Mouse (Mus musculus): ENCODE data around the gene Rab26. TPM values are rescaled to one million over a fixed set of nuclear protein-coding genes. Genes with fewer than 3 reads are reported as not detected.

The Rab26 gene
- polyA plus RNA-seq, 1 experiment from 2014 or later = 0.85 TPM

DNA sequence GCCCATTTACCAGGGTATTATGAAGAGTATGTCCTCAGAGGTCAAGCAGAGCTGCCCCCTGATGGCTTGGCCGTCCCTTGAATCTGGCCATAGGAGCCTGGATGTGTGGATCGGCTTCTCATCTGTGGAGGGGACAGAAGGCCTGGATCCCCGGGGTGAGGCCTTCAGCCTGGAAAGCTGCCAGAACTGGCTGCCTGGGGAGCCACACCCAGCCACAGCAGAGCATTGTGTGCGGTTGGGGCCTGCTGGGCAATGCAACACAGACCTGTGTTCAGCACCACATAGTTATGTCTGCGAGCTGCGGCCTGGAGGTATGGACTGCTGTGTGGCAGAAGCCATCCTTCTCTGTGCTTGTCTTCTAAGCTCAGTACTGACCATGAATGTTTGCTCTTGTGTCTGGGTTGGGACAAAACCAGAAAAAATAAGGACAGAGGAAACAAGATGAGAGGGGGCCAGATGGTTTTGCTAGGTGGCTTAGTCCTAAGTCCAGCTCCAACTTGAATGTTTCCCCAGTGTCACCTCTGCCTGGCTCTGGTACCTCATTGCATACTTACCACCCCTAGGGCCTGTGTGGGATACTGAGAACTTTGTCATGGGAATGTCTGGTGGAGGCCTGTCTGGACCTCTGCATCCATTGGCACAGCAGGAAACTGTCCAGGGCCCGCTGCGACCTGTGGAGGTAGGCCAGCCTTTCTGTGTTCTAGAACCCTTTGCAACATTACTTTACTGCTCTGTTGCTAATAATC is 33.2 kb upstream of the Rab26 start:
- WGBS = 29% methylated on average over 8 of the region's 8 CpGs
- peaks cover 26% of the 10 kb centered on the region for H3K36me3 ChIP-seq (ENCODE audit: control insufficient read depth, insufficient read depth, low read length)
- no peaks in the 10 kb centered on the region for H3K9me3 ChIP-seq (ENCODE audit: control insufficient read depth, low read length)
- H3K4me3 ChIP-seq (ENCODE audit: low read depth, low read length) = no peak overlapping the region
- H3K27me3 ChIP-seq (ENCODE audit: control insufficient read depth, insufficient read depth, low read length) = no peaks in the 10 kb centered on the region
- H3K4me2 ChIP-seq (replicated peaks; ENCODE audit: low read depth) = no peak overlapping the region
- peak; percentile 80 for ATAC-seq (ENCODE audit: low FRiP score, low TSS enrichment)
- peak overlapping the region; percentile 49; the same call in 1 of the 2 replicates for H3K27ac ChIP-seq (replicated peaks)
- peak overlapping the region; percentile 27; the same call in 1 of the 2 replicates for H3K9ac ChIP-seq (ENCODE audit: low read length)
- peak; percentile 80 for DNase-seq (ENCODE audit: low spot score)
- TF ChIP-seq EP300 (optimal IDR thresholded peaks at IDR 0.05) (no peak), CTCF (IDR thresholded peaks at IDR 0.05; ENCODE audit: low read depth) (no peak)
- H3K4me1 ChIP-seq (replicated peaks; ENCODE audit: control insufficient read depth, insufficient read depth) = 0 out of 2 replicates have a peak, but pooled peaks cover 3% of the 10 kb centered on the region

DNA sequence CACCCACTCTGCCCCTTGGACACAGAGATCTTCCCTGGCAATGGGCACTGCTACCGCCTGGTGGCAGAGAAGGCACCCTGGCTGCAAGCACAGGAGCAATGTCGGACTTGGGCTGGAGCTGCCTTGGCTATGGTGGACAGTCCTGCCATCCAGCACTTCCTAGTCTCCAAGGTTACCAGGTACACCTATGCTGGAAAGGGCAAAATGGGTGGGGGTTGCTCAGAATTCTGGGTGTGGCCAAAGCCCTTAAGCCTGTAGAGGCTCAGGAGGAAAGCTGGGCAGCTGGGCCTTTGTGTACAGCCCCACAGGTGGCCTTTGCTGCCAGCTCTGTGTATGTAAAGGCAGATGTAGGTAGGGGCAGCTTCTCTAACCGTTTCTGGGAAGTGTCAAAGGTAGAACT is 31.8 kb upstream of the Rab26 start:
- TF ChIP-seq CTCF (IDR thresholded peaks at IDR 0.05; ENCODE audit: low read depth) (peak; percentile 22; the same call in 1 of the 2 replicates), EP300 (optimal IDR thresholded peaks at IDR 0.05) (no peak)
- Histone ChIP-seq H3K4me2 (replicated peaks; ENCODE audit: low read depth) (no peak overlapping the region), H3K4me3 (ENCODE audit: low read depth, low read length) (no peak overlapping the region), H3K4me1 (replicated peaks; ENCODE audit: control insufficient read depth, insufficient read depth) (0 out of 2 replicates have a peak, but pooled peaks cover 5% of the 10 kb centered on the region), H3K9me3 (ENCODE audit: control insufficient read depth, low read length) (no peaks in the 10 kb centered on the region), H3K27me3 (ENCODE audit: control insufficient read depth, insufficient read depth, low read length) (no peaks in the 10 kb centered on the region), H3K27ac (replicated peaks) (0 out of 2 replicates have a peak overlapping the region, but pooled peaks have one; percentile 24), H3K36me3 (ENCODE audit: control insufficient read depth, insufficient read depth, low read length) (peaks cover 19% of the 10 kb centered on the region), H3K9ac (ENCODE audit: low read length) (no peak overlapping the region)
- DNase-seq (ENCODE audit: low spot score) (no peak), ATAC-seq (ENCODE audit: low FRiP score, low TSS enrichment) (peak; percentile 27; the same call in 1 of the 2 replicates)
- 65% methylated on average over 3 of the region's 3 CpGs for WGBS

DNA sequence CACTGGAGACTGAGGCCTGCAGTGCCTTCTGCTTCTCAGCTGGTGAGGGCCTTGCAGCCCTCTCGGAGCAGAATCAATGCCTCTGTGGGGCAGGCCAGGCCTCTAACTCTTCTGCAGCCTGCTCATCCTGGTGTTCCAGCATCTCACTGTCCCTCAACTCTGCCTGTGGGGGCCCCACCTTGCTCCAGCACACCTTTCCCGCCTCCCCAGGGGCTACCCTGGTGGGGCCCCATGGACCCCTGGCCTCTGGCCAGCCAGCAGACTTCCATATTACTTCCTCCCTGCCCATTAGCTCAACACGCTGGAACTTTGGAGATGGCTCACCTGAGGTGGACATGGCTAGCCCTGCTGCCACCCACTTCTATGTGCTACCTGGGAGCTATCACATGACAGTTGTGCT is 31.1 kb upstream of the Rab26 start:
- DNase-seq (ENCODE audit: low spot score) = no peak
- no peak overlapping the region for H3K27ac ChIP-seq (replicated peaks)
- no peak for ATAC-seq (ENCODE audit: low FRiP score, low TSS enrichment)
- no peaks in the 10 kb centered on the region for H3K9me3 ChIP-seq (ENCODE audit: control insufficient read depth, low read length)
- H3K4me3 ChIP-seq (ENCODE audit: low read depth, low read length) = no peak overlapping the region
- peaks cover 12% of the 10 kb centered on the region for H3K36me3 ChIP-seq (ENCODE audit: control insufficient read depth, insufficient read depth, low read length)
- peaks cover 8% of the 10 kb centered on the region; the same call in 1 of the 2 replicates for H3K4me1 ChIP-seq (replicated peaks; ENCODE audit: control insufficient read depth, insufficient read depth)
- no peak overlapping the region for H3K9ac ChIP-seq (ENCODE audit: low read length)
- H3K27me3 ChIP-seq (ENCODE audit: control insufficient read depth, insufficient read depth, low read length) = no peaks in the 10 kb centered on the region
- no peak overlapping the region for H3K4me2 ChIP-seq (replicated peaks; ENCODE audit: low read depth)
- 63% methylated on average over 3 of the region's 3 CpGs for WGBS
- TF ChIP-seq EP300 (optimal IDR thresholded peaks at IDR 0.05) = no peak
- no peak for TF ChIP-seq CTCF (IDR thresholded peaks at IDR 0.05; ENCODE audit: low read depth)

DNA sequence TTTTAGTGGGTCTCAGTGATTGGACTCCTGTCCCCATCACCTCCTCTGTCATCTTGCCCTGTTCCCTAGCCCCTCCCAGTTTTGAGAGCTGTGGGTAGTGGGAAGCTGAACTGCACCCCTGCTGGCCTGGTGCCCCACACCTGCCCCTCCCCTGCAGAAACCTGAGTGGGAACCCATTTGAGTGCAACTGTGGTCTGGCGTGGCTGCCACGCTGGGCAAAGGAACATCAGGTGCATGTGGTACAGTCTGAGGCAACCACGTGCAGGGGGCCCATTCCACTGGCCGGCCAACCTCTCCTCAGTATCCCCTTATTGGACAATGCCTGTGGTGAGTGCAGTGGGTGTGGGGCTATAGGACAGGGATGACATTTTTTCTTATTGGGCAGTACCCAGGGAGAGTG is 30.4 kb upstream of the Rab26 start:
- H3K9me3 ChIP-seq (ENCODE audit: control insufficient read depth, low read length) = no peaks in the 10 kb centered on the region
- DNase-seq (ENCODE audit: low spot score) (no peak), ATAC-seq (ENCODE audit: low FRiP score, low TSS enrichment) (no peak)
- WGBS = 88% methylated on average over 4 of the region's 4 CpGs
- H3K27me3 ChIP-seq (ENCODE audit: control insufficient read depth, insufficient read depth, low read length) = no peaks in the 10 kb centered on the region
- no peak overlapping the region for H3K4me2 ChIP-seq (replicated peaks; ENCODE audit: low read depth)
- no peak overlapping the region for H3K27ac ChIP-seq (replicated peaks)
- no peak for TF ChIP-seq CTCF (IDR thresholded peaks at IDR 0.05; ENCODE audit: low read depth)
- TF ChIP-seq EP300 (optimal IDR thresholded peaks at IDR 0.05) = no peak
- no peak overlapping the region for H3K4me3 ChIP-seq (ENCODE audit: low read depth, low read length)
- no peak overlapping the region for H3K9ac ChIP-seq (ENCODE audit: low read length)
- H3K4me1 ChIP-seq (replicated peaks; ENCODE audit: control insufficient read depth, insufficient read depth) = peaks cover 10% of the 10 kb centered on the region
- H3K36me3 ChIP-seq (ENCODE audit: control insufficient read depth, insufficient read depth, low read length) = peaks cover 12% of the 10 kb centered on the region

DNA sequence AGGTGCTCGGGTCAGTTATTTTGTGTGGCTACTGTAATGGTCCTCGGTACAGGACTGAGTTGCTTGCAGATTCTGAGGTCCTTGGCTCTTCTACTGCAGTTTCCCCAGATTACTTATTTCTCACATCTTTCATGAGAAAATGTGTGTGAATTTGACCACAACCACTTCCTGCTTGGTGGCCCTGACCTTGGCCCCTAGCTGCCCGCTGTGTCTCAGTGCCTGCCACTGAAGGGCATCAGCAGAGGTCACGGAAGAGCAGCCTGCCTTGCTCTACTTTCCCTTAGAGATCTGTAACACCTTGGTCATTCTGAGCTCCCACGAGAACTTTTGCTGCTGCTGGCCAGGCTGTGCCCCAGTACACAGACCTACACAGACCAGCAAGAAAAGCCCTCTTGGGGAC is 29.6 kb upstream of the Rab26 start:
- Histone ChIP-seq H3K4me1 (replicated peaks; ENCODE audit: control insufficient read depth, insufficient read depth) (peaks cover 11% of the 10 kb centered on the region), H3K36me3 (ENCODE audit: control insufficient read depth, insufficient read depth, low read length) (peaks cover 11% of the 10 kb centered on the region), H3K9me3 (ENCODE audit: control insufficient read depth, low read length) (no peaks in the 10 kb centered on the region), H3K27ac (replicated peaks) (no peak overlapping the region), H3K27me3 (ENCODE audit: control insufficient read depth, insufficient read depth, low read length) (no peaks in the 10 kb centered on the region), H3K9ac (ENCODE audit: low read length) (no peak overlapping the region), H3K4me2 (replicated peaks; ENCODE audit: low read depth) (no peak overlapping the region), H3K4me3 (ENCODE audit: low read depth, low read length) (no peak overlapping the region)
- 78% methylated on average over 5 of the region's 5 CpGs for WGBS
- no peak for TF ChIP-seq CTCF (IDR thresholded peaks at IDR 0.05; ENCODE audit: low read depth)
- TF ChIP-seq EP300 (optimal IDR thresholded peaks at IDR 0.05) = no peak
- ATAC-seq (ENCODE audit: low FRiP score, low TSS enrichment) (no peak), DNase-seq (ENCODE audit: low spot score) (no peak)

DNA sequence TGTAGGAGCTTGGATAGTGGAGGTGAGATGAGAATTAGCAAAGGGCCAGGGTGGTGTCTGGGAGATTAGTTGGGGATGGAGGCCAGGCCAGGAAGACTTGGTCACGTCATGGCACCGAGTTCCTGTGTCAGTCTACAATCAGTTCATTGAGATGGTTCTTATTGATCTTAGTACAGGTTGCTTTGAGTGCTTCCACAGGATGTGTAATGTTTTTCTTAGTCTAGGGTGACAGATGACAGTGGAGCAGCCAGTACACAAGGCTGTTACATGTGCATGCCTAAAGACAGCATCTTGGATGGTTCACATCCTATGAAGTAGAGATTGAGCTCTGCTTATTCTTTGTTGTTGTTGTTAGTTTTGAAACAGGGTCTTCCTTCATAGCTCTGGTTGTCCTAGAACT is 27.6 kb upstream of the Rab26 start:
- no peak overlapping the region for H3K9ac ChIP-seq (ENCODE audit: low read length)
- no peak overlapping the region for H3K27ac ChIP-seq (replicated peaks)
- H3K27me3 ChIP-seq (ENCODE audit: control insufficient read depth, insufficient read depth, low read length) = no peaks in the 10 kb centered on the region
- ATAC-seq (ENCODE audit: low FRiP score, low TSS enrichment) (no peak), DNase-seq (ENCODE audit: low spot score) (no peak)
- no peak overlapping the region for H3K4me2 ChIP-seq (replicated peaks; ENCODE audit: low read depth)
- WGBS = 96% methylated on average over 2 of the region's 2 CpGs
- no peak overlapping the region for H3K4me3 ChIP-seq (ENCODE audit: low read depth, low read length)
- TF ChIP-seq CTCF (IDR thresholded peaks at IDR 0.05; ENCODE audit: low read depth) (no peak), EP300 (optimal IDR thresholded peaks at IDR 0.05) (no peak)
- peaks cover 14% of the 10 kb centered on the region for H3K4me1 ChIP-seq (replicated peaks; ENCODE audit: control insufficient read depth, insufficient read depth)
- H3K9me3 ChIP-seq (ENCODE audit: control insufficient read depth, low read length) = no peaks in the 10 kb centered on the region
- 0 out of 2 replicates have a peak, but pooled peaks cover 8% of the 10 kb centered on the region for H3K36me3 ChIP-seq (ENCODE audit: control insufficient read depth, insufficient read depth, low read length)

Measured in stomach, postnatal 0 days (tissue).